Mouse (Mus musculus) spleen, postnatal 4 days (tissue): ENCODE measurements around the gene Nudt4.

ENCODE experiments used
- DNase-seq, 2 experiments: peaks; one replicate each; pipeline ENCODE4 v3.0.0; 2022; ENCODE audit warnings: low spot score in 2 of 2

The Nudt4 gene

DNA sequence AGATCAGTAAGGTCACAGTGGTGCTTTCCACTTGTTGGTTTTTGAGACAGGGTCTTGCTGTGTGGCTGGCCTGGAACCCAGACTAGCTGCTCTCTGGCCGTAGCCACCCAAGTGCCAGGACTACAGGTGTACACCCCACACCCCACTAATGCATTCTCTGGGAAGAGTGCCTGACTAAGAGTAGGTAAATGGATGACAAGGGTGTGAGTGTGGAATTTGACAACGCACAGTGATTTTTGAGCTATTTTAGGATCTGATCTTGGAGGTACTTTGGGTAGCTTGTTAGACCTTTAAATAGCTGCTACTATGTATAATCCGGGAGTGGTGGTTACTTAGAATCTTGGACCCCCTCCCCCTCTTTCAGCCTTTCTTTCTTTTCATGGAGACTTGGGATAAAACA lies 24.7 kb downstream of the Nudt4 start:
- DNase-seq = no peak

DNA sequence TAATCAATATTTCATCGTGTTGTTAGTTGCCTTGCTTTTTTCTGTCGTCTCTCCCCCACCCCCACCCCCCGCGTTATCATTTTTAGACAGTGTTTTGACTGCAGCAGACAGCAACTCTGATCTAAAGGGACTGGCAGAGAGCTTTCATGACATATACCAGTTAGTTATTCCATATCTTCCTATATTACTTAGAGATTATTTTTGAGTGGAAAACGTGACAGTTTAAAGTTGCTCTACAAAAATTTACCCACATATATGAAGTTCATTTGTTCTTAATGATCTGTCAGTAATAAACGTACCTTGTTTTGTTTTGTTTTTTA lies 27.8 kb downstream of the Nudt4 start:
- DNase-seq = no peak

DNA sequence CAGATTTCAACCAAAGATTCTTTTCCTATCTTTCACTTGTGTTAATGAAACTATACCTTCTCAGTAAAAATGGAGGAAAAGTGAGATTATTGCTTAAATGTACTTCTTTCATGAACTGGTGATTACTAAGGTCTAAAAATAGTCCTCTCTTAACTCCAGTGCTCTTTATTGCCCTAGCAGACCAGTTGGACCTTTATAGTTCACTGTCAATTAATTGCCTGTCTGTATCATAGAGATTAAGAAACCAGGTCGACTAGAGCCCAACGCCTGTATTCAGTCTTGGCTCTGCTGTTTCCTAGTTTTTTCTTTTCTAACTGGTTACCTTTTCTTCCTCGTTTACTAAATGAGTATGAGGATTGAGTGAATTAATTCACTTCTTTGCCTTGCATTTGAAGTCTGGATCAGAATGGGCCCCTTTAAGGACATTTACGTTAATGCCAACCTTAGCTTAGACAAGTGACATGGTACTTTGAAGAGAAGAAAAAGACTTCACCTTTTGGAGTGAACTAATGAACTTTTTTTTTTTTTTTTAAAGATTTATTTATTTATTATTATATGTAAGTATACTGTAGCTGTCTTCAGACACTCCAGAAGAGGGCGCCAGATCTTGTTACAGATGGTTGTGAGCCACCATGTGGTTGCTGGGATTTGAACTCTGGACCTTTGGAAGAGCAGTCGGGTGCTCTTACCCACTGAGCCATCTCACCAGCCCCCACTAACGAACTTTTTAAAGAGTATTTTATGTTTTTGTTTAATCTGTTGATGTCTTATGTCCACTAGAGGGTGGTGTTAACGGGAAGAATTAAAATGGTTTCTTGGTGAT lies 28.3 kb downstream of the Nudt4 start:
- DNase-seq = no peak

- no peak for DNase-seq
Measured at GRCm38 (mm10) chr10:95533382-95533781, 30.6 kb downstream of the Nudt4 start.

DNA sequence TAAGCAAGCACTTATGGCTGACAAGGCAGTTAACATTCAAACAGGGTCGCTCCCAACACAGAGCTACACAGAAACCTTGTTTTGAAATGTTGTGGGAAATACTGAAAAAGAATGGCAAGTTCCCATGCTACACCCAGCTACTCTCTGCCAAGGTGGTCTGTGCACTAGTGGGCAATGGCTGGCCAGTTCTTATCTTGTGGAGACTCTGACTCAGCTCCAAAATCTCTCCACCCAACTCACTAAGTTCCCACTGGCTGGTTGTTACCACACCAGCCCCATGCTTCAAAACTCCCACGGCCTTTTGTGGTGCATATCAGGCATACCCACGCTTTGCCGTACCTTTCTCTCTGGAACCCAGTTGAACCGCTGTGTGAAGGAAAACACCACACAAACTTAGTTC lies 31.0 kb downstream of the Nudt4 start:
- no peak for DNase-seq

GRCm38 (mm10) chr10:95530551-95531121 lies 33.3 kb downstream of the Nudt4 start:
- DNase-seq = no peak

DNA sequence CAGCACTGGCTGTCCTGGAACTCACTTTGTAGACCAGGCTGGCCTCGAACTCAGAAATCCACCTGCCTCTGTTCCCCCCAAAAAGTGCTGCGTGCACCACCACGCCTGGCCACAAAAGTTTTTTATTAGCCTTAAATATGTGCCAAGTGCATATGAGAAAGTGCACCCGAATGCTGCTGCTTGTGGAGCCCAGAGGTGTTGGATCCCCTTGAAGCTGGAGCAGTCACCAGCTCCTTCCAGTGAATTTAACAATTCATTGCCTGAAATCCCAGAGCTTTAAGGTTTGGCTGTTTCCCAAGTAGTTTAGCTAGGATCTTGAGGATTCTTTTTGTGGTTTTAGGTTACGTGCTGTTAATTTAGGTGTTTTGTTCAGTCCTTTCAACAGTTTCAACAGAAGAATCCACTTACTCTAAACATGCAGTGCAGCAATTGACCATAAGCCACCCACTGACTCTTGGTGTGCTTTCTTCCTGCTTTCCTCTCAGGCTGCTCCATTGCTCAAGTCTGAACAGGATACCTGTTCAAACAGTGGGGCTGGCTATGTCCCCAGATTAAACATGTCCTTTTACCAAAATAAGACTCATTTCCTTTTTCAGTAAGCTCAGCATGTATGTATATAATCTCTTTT lies 37.3 kb downstream of the Nudt4 start:
- DNase-seq = no peak

- no peak for DNase-seq
Measured at GRCm38 (mm10) chr10:95525871-95526270, 38.1 kb downstream of the Nudt4 start.

DNA sequence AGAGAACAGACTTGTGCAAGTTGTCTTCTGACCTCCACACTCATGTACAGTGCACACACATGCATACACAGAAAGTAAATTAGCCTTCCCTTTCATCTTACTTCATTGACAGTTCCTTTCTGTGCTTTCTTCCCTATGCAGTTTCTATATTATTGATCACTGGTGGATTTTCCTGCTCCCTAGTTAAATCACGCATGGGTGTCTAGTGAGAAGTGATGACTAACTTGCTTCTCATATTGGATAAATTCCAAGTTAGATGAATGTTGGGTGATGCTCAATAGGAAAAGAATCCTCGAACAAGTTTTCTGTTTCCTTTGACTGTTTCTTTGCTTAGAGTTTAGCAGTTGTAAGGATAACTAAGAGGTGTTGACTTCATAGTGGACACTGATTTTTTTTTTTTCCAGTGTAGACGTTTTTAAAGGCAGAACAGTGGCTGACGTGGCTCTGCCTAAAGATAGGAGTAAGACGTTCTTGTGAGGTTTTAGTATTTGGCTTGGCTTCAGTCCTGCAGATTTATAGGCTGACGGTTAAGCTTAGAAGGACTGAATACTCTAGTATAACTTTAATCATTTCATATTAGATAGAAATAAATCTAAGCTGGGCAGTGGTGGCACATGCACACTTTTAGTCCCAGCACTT lies 38.8 kb downstream of the Nudt4 start:
- DNase-seq = no peak

DNA sequence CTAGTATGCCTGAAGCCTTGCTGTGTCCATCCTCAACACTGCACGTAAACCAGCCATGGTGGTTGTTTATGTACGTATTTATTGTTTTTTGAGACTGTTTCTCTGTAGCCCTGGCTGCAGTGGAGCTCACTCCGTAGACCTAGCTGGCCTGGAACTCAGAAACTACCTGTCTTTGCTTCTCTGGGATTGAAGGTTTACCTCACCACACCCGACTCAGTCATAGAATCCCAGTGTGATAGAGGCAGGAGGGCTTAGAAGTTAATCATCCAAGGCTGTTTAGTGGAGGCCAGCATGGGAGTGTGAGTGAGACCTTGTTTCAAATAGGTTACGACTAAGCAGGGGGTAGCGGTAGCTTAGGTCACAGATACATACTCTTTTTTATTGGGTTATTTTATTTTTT lies 46.3 kb downstream of the Nudt4 start:
- no peak for DNase-seq

- peak; percentile 56 to 84 for DNase-seq
Measured at GRCm38 (mm10) chr10:95515293-95515931, 48.5 kb downstream of the Nudt4 start.

GRCm38 (mm10) chr10:95514656-95515292 lies 49.2 kb downstream of the Nudt4 start, which contains the start of gene Ube2n:
Ube2n (plus strand) TSS chr10:95515145.
- peak; percentile 93 to 95 for DNase-seq

DNA sequence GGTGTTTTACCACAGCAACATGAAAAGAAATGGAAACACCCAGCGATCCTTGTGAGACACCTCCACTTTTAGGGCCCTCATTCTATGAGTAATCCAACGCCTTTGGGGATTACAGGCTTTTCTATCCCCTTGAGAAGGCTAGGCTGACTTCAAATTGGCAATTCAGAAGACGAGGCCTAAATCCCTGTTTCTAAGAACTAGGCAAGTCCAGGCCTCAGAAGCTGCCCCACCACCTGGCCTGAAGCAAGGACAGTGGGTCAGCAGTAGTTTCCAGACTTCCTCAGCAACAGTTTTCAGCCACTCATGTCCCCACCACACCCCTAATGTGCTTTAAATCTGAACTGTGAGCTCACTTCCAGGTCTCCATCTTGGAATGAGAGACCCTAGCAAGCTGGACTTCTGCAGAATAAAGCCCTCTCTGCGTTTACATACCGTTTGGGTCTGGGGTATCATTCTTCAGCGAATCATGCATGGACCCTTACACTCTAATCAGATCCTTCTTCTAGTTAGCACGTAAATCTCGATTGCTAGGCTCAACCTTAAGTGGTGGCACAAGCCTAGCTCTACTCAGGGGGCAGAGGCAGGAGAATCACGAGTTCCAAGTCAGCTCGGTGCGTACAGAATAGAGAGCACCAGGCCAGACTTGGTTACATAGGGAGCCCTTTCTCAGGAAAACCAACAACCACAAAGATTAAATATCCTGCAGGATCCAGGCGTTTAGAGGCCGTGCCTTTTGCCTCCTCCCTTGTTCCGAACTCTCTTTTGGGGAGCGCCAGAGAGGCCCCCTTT lies 50.0 kb downstream of the Nudt4 start:
- no peak for DNase-seq

DNA sequence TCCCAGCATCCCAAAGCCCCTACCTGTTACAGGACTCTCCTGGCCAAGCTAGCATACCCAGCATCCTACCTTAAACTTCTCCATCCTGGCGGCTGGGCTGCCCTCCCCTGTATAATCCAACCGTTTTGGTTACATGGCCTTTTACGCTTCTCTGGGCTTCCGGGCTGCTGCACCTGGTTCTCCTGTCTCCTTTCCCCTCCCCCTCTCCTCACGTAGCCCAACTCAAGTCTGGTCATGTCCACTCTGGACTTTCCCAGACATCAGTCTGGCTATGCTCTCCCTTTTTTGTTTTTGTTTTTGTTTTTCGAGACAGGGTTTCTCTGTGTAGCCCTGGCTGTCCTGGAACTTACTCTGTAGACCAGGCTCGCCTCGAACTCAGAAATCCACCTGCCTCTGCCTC lies 51.3 kb downstream of the Nudt4 start:
- no peak for DNase-seq

DNA sequence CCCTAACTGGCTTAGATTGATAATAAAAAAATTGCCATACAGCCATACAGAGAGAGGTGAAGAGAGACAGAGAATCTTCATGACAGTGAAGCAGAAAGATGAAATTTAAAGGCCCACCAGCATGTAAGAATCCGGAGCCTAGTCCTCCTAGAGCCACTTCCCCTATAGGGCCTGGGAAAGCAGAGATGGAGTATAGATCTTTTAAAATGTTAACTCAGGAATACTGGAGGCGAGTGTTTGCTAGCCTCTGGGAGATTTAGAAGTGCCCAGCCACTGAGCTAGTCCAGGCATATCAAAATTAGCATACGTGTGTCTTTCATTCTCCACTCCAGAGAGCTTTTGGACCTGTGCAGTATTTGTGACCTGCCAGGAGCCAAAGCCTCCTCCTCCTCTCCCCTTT lies 54.7 kb downstream of the Nudt4 start:
- no peak for DNase-seq

DNA sequence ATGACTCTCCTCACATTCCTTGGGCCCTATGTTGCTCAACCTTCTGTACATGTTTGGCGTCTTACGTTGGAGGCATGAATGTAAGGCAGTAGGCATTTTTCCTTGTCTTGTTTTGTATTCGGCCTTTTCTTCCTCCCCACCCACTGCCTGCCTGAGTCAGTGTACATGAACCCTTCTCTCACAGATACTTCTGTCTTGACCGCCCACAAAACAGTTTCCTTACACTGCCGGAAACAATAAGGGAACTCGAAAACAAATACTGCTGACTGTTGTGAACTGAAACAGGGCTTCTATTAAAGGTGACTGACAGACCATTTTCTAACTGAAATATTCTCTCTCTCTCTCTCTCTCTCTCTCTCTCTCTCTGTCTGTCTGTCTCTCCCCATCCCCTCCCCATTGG lies 55.2 kb downstream of the Nudt4 start:
- no peak for DNase-seq

DNA sequence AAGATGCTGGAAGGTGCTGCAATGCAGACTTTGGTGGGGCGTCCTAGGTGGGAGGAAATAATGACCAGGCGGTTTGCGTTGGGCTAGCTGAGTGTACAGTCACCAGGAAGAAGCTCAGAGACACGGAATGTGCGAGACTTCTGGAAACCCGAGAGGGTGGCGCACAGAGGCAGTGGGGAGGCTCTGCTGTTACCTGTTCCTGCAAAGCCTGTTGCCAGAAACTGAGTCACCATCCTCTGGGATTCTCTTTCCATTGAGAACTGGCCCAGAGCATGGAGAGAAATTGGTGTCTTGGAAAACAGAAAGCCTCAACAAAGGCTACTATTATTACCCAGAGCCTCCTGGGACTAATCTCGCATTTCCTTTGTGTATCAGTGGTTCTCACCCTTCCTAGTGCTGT lies 55.8 kb downstream of the Nudt4 start:
- no peak for DNase-seq

DNA sequence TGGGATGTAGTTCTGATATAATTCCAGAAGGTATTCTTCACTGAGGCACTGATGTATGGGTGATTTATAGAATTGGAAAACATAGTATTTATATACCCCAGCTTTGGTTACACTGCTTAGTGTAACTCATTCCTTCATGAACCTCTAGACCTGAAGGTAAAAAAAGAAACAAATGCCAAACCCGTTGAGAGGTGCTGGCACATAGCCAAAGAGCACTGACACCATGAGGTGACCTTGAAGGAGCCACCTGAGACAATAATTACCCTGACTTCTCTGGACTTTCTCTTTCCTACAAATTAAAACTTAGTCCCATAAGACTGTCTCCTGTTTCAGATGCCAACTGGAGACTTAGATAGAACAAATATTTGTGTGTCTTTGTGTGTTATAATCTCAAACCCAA lies 59.6 kb downstream of the Nudt4 start:
- DNase-seq = no peak

- no peak for DNase-seq
Measured at GRCm38 (mm10) chr10:95503443-95504235, 60.3 kb downstream of the Nudt4 start.

DNA sequence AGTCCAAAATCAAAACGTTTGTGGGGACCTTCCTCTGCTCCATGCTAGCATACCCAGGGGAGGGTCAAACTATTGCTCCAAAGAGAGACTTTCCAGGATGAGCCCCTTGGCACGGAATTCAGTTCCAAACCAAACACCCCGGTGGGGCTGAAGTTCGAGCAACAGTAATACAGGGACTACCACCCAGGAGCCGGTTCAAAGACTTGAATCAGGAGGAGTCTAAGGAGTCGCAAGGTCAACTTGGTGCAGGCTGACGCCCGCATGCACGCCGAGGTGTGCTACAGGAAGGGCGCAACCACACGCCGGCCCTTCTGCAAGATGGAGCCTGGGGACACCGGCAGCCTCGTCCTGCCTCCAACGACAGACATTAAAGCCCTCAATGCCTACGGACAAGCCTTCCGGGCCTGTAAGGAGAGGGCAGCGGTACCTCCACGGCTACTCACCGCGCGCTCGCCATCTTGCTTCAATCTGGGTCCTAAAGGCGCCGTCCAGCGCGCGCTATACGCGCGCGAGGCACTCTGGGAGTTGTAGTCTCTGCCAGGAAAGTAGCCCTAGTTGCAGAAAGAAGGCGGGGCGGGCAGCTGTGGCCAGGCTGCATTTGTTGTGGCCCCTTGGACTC lies 62.4 kb downstream of the Nudt4 start, which contains the start of gene Mrpl42:
TSS of gene Mrpl42 (minus strand) at position 478 of the 619 bp plus-strand sequence.
- peak; percentile 80 to 91 for DNase-seq
